Mouse (Mus musculus): ENCODE results near the gene Prkcd. TPM values are rescaled to one million over a fixed set of nuclear protein-coding genes. Genes with fewer than 3 reads are reported as not detected.
A peak's percentile ranks its signal among the peaks of the same experiment; 100 is the strongest.

The Prkcd gene
- total RNA-seq, 2 experiments from 2014 or later: 51.0 to 55.9 TPM

- DNase-seq (ENCODE audit: low spot score in 2 of 2): peak; percentile 89 to 94
Observed at GRCm38 (mm10) chr14:30548965-30549776, 76.8 kb downstream of the Prkcd start.

GRCm38 (mm10) chr14:30548131-30548720, 77.8 kb downstream of the Prkcd start, which contains the start of gene Tkt:
TSS of gene Tkt (plus strand) at chr14:30548359.
- DNase-seq (ENCODE audit: low spot score in 2 of 2): peak; percentile 70 to 88

Small RNAs within 50 kb of the gene (microRNA-seq; reads per million reads assigned to microRNA genes)
- gene Mir3076: 10.0 to 11.6 reads per million in 2 experiments

Other genes starting within 250 kb of the Prkcd start
- 10 to 100 TPM; 19.3 to 21.5 TPM for gene Dcp1a, start 146.7 kb downstream of the Prkcd start, total RNA-seq (2021)
- gene Cacna1d, start 134.8 kb downstream of the Prkcd start, total RNA-seq (2021): 10 to 100 TPM; 49.8 to 56.7 TPM
- 100 to 1,000 TPM; 170 to 200 TPM for gene Tkt, start 77.9 kb downstream of the Prkcd start, total RNA-seq (2021)
- 10 to 100 TPM; 11.0 to 11.7 TPM for gene Rft1, start 28.1 kb upstream of the Prkcd start, total RNA-seq (2021)
- gene Sfmbt1, start 88.6 kb upstream of the Prkcd start, total RNA-seq (2021): 10 to 100 TPM; 25.4 to 27.8 TPM
- 10 to 100 TPM; 18.2 to 20.3 TPM for gene Tmem110, start 199.4 kb upstream of the Prkcd start, total RNA-seq (2021)